Mouse (Mus musculus) thymus, postnatal 14 days (tissue): ENCODE results near the gene Ptprn2.

Experiments
- DNase-seq: peaks from one replicate; pipeline ENCODE4 v3.0.0; 2021

Gene Ptprn2

DNA sequence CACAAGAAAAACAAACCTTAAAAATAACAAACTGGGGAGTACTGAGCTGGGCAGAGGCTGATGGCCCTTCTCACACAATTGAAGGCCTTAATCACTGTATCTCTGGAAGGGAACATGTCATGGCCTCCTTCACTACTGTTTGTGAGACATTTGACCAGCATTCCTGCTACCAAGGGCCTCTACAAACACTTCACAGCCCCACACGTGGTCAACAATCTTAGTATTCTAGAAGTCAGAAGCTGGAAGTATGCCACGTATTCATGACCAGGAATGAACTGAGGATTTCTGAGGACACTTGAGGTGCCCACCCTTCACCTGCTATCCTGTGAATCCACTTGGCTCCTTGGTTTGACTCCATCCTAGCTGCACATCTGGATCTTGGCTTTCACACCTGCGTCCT is 302.8 kb downstream of the Ptprn2 start:
- DNase-seq: no peak

DNA sequence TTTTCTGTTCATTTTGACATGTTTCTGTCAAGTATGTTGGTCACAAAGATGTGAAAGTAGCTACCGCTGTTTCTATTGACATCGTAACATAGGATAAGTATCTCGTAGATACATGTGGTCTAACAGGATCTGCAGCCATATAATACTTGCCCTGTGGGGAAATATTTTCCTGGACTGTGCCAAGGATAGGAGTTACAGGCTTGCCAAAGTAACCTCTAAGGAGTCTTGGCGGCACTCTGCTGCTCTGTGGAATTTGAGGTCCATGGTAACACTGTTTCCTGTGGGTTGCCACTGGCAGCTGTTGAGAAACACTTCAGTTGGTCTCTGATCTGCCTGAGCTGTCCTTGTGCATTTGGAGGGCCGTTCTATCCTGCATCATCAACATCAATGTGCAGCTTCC is 317.8 kb downstream of the Ptprn2 start:
- no peak for DNase-seq

GRCm38 (mm10) chr12:116804712-116805111 is 319.2 kb downstream of the Ptprn2 start:
- DNase-seq: no peak

- DNase-seq: no peak
These were observed 319.7 kb downstream of the Ptprn2 start for GRCm38 (mm10) chr12:116805129-116805809.

GRCm38 (mm10) chr12:116806089-116806488 is 320.6 kb downstream of the Ptprn2 start:
- no peak for DNase-seq

- DNase-seq: no peak
These were observed 327.5 kb downstream of the Ptprn2 start for GRCm38 (mm10) chr12:116813012-116813411.

DNA sequence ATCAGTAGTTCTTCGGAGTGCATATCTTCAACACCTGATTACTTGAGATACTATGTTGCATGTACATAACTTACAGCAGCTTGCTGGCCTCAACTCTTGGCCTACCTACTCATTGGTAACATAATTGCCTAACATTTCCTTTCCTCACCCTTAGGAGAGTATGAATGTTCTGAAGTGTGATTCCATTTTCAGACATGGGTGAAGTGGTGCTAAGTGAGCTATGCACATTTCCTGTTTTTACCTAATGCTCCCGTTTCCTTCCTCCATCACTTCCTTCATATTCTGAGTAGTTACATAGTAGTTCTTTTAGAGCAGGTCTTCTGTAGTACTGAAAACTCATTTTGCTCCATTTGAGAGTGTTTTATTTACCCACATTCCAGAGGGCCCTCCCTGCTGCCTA is 334.3 kb downstream of the Ptprn2 start:
- no peak for DNase-seq

GRCm38 (mm10) chr12:116823341-116823740 is 337.8 kb downstream of the Ptprn2 start:
- no peak for DNase-seq

DNA sequence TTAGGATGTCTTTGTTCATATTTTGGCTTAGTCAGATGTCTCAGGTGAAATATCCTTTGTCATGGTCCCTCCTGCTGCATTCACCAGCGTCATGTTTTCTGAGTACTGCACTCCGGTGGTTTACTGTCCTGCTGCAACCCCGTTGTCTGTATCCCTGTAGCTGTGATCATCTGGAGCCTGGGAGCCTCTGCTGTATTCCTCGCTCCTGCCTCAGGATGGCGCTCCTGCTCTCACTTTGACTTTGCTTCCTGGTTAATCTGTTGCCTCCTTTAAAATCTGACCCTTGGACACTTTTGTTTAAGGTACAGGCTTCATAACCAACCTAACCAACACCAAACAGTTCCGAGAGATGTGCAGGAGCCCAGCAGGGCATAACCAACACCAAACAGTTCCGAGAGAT is 342.2 kb downstream of the Ptprn2 start:
- no peak for DNase-seq

DNA sequence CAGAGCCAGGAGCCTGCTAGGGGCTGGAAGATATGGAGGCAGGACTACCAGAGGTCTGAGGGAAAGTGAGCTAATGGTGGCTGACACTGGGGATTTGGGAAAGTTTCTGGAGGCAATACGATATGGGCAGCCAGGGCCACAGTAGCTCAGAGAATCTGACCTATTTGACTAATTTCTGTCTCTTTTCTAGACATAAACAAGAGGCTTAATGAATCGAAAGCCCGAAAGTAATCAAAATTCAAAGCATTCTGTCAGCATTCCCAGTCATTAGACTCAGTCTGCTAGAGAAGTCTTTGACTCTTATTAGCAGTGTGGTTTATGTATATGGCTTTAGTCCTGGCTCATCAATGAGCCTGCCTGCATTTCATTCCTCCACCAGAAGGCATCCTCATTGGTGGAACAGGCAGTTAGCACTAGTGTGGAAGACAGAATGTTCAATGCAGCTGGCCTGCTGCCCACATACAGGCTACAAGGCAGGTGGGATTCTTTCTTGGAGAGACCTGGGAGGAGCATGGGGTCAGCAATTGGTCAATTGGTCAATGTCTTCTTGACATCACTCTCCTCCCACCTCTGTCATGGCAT is 353.2 kb downstream of the Ptprn2 start:
- DNase-seq: no peak

DNA sequence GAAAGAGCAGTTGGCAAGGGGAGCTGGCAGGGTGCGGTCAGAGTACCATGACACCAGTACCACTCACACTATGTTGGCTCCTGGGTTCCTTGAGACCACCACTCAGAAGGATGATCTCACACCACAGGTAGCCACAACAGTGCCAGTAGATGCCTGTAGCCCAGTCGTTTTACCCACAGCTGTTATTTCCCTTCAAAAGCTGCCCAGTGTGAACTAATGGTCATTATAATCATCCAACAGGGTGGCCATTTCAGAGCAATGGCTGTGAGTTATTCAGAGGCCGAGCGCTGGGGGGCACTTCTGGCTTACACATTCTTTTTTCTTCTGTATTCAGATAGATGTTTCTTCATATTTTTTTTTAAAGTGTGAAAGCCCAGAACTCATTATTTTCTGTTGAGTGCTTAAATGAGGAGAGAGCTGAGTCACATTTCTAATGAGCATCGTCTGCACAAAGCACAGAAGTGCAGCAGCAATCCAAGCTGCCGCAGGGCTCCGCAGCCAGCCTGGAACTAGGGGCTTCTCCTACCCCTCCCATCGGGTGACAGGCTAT is 357.3 kb downstream of the Ptprn2 start:
- DNase-seq: no peak

DNA sequence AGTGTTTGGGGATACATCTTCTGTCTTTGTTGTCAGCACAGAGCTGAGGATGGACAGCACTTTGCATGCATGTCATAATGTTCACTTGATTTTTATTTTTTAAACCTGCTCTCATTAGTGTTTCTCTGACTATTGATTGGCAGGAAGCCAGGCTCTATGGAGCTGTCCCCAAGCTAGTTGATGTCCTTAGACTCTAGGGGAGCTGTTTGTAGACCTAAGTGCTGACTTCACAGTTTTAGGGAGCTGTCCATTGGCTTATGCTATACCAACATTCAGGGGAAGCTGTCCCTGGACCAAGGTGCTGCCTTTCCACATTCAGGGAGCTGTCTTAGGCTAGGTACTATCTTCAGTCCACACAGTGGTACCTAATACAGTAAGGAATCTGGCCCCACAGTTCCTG is 360.7 kb downstream of the Ptprn2 start:
- DNase-seq: no peak

- DNase-seq: no peak
These were observed 361.5 kb downstream of the Ptprn2 start for GRCm38 (mm10) chr12:116847021-116847420.

GRCm38 (mm10) chr12:116856307-116856706 is 370.8 kb downstream of the Ptprn2 start:
- DNase-seq: no peak

DNA sequence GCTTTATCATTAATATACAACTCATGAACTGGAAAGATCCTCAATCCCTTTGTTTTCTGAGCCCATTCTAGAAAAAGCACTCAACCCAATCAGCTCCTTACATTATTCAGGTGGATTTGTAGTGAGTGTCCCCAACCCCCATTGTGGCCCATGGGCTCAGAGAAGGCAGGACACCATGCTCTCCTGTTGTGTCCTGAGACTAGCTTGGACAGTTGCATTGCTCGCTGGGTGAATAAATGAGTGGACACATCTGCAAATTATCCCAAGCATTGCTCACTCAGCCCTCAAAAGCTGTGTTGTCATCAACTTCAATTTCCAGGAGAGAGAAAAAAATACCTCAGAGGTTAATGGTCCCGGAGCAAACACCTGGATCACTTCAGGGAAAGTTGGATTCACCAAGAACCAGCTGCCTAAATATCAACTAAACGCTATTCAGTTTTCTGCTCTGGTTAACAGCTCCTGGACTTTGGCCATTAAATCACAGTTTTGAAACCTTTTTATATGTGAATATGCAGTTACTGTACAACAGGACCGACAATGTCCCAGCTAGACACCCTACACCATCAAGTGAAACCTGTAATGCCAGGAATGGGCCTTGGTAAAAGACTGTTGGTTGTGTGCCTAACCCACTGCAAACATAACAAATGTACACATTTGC is 376.0 kb downstream of the Ptprn2 start:
- no peak for DNase-seq

- no peak for DNase-seq
These were observed 377.9 kb downstream of the Ptprn2 start for GRCm38 (mm10) chr12:116863291-116863899.

DNA sequence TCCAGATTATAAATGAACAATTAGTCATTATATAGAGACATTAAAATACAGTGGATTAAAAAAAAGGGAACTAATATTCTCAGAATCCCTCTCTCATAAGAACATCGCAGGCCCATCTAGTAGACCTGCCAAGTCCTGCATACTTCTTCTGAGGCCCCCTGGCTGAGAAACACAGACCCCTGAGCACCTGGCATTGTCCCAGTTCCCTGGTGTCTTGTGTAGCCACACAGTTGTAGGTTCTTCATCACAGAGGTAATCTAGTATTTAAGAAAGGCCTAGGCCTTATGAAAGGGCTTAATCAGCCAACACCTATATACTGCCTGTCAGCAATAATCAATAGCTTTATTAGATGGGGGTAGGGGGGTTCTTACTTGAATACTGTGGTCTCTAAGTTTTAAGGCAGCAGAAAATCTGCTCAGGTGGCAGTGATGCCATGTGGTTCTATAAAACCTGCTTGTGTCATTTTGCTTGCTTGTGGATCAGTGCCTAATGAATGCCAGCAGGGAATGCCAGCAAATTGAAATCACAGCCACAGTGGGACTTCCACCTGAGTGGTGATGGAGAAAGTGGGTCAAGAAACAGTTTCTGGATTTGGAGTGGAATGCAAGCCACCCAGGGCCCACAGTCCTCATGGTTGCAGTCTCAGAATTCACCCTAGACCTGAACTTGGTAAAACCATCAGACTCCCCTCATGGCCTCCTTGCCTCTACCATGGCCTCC is 388.5 kb downstream of the Ptprn2 start:
- DNase-seq: no peak

GRCm38 (mm10) chr12:116887496-116888281 is 402.2 kb downstream of the Ptprn2 start:
- no peak for DNase-seq

GRCm38 (mm10) chr12:116888856-116889255 is 403.3 kb downstream of the Ptprn2 start:
- no peak for DNase-seq

- DNase-seq: no peak
These were observed 407.1 kb downstream of the Ptprn2 start for GRCm38 (mm10) chr12:116892584-116892983.

GRCm38 (mm10) chr12:116896651-116897050 is 411.1 kb downstream of the Ptprn2 start:
- DNase-seq: no peak

- DNase-seq: no peak
These were observed 416.3 kb downstream of the Ptprn2 start for GRCm38 (mm10) chr12:116901773-116902172.
